Mouse (Mus musculus) heart, embryonic 16.5 days (tissue): ENCODE results near the gene Cabin1. TPM values are rescaled to one million over a fixed set of nuclear protein-coding genes. Genes with fewer than 3 reads are reported as not detected.
A peak's percentile ranks its signal among the peaks of the same experiment; 100 is the strongest.

ENCODE experiments used
- ATAC-seq: fragments of 200-750 bp; cut with Nextera tagmentation; replicated peaks from 2 replicates; pipeline ENCODE4 v1.8.0; 2017; ENCODE audit warnings: moderate number of reproducible peaks; ENCODE audit not compliant: insufficient read depth, low FRiP score; ENCODE audit errors: extremely low read depth
- H3K27ac ChIP-seq: fragments of 300-500 bp; sonication (generic); 2 replicates; pipeline ENCODE4 v1.5.1; 2014; ENCODE audit warnings: mild to moderate bottlenecking, low read length, control low read depth, moderate library complexity
- H3K27me3 ChIP-seq: fragments of 300-500 bp; sonication (generic); 2 replicates; pipeline ENCODE4 v1.6.1; 2014; ENCODE audit warnings: low read length, mixed read lengths; ENCODE audit not compliant: control insufficient read depth, insufficient read depth
- H3K36me3 ChIP-seq: fragments of 300-500 bp; sonication (generic); 2 replicates; pipeline ENCODE4 v1.6.1; 2014; ENCODE audit not compliant: control insufficient read depth, insufficient read depth
- H3K4me1 ChIP-seq: fragments of 300-500 bp; sonication (generic); 2 replicates; pipeline ENCODE4 v1.6.1; 2014; ENCODE audit warnings: low read length, mixed read lengths; ENCODE audit not compliant: control insufficient read depth, insufficient read depth
- H3K4me2 ChIP-seq: fragments of 300-500 bp; sonication (generic); 2 replicates; pipeline ENCODE4 v1.6.1; 2014; ENCODE audit warnings: low read depth, mild to moderate bottlenecking, control low read depth, low read length
- H3K4me3 ChIP-seq: fragments of 300-500 bp; sonication (generic); 2 replicates; pipeline ENCODE4 v1.5.1; 2014; ENCODE audit warnings: mild to moderate bottlenecking, control low read depth, low read length
- H3K9ac ChIP-seq: fragments of 300-500 bp; sonication (generic); 2 replicates; pipeline ENCODE4 v1.6.1; 2014; ENCODE audit warnings: low read length, control low read depth
- H3K9me3 ChIP-seq: fragments of 300-500 bp; sonication (generic); replicated peaks from 2 replicates; pipeline ENCODE4 v1.6.1; 2016; ENCODE audit warnings: low read length; ENCODE audit not compliant: control insufficient read depth
- WGBS: fragments of 180-500 bp; shearing (Covaris S2); extraction: QIAGEN DNeasy Blood & Tissue Kit; methylation state at CpG from one replicate; pipeline ENCODE4 v1.1.7; 2014; 5-methylcytosine and 5-hydroxymethylcytosine counted together
- polyA plus RNA-seq: library from polyadenylated mRNA; unstranded; fragments of >200 nt; fragmentation: Nextera tagmentation; extraction: Ambion mirVana; gene quantifications from 2 replicates; pipeline ENCODE4 v1.2.1, GENCODE M21; 2015

The Cabin1 gene
- polyA plus RNA-seq: 23.7 and 27.5 TPM in 2 replicates

GRCm38 (mm10) chr10:75763682-75764518 is at the start of gene Cabin1:
Gene Cabin1, minus strand, starts transcription at chr10:75764341.
- Histone ChIP-seq H3K4me1 (peaks cover 2% of the 10 kb centered on the region; the same call in 1 of the 2 replicates), H3K36me3 (peaks cover 5% of the 10 kb centered on the region; the same call in 1 of the 2 replicates), H3K9me3 (no peaks in the 10 kb centered on the region), H3K4me3 (peak within 1 kb of the TSS; percentile 84), H3K27me3 (0 out of 2 replicates have a peak, but pooled peaks cover 3% of the 10 kb centered on the region), H3K9ac (peak within 1 kb of the TSS; percentile 79), H3K4me2 (peak within 1 kb of the TSS; percentile 93), H3K27ac (peak within 1 kb of the TSS; percentile 58)
- ATAC-seq: peak; percentile 98
- WGBS: under 1% methylated on average over 61 of the region's 61 CpGs

DNA sequence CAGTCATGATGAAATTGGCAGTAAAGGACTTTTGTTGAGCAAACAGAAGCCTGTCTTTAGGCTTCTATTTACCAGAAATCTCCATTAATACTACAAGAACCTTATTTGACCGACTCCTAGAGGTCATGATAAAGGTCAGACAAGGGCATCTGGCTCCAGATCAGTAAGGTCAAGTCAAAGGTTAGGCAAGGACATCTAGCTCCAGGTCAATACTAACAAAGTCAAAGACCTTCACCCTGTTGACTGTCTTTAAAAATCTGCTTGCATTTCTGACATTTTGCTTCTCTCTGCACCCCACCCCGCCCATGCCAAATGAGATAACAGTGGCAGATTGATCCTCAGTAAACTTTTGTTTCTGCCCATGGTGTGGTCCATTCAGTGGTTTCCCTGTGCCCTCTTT is 40.1 kb upstream of the Cabin1 start:
- Histone ChIP-seq H3K9ac (no peak overlapping the region), H3K4me2 (no peak overlapping the region), H3K27ac (no peak overlapping the region), H3K27me3 (no peaks in the 10 kb centered on the region), H3K9me3 (no peaks in the 10 kb centered on the region; the same call in 1 of the 2 replicates), H3K4me3 (no peak overlapping the region), H3K36me3 (no peaks in the 10 kb centered on the region), H3K4me1 (no peaks in the 10 kb centered on the region)
- ATAC-seq: no peak
- WGBS: 52% methylated on average over 2 of the region's 2 CpGs

DNA sequence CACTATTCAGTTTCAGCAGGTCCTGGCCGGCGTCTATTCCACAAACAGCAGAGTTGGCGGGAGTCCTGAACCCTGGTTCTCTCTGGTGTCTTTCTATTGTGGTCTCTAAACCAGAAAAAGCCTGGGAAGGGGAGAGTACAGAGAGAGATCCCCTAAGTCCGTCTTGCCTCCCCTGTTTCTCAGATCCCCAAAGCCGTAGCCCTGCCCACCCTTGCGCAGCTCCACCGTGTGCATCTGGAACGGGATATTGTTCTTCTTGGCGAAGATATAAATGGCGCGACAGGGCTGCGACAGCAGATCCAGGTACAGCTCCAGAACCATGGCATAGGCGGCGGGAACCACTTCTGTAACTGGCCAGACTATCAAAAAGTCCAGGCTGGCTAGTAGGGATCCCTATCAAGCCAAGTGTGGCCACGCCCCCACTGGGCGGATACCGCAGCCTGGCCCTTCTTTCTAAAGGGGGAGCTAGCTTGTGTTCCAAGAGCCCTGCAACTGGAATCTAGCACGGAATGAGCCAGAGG is 34.1 kb upstream of the Cabin1 start, which contains the start of gene Gstt1:
Gene Gstt1, minus strand, starts transcription at position 409 of the 521 bp plus-strand sequence.
- peak within 1 kb of the TSS; percentile 64 for H3K4me3 ChIP-seq
- H3K9ac ChIP-seq: peak within 1 kb of the TSS; percentile 73
- H3K4me2 ChIP-seq: peak within 1 kb of the TSS; percentile 95
- H3K27ac ChIP-seq: peak within 1 kb of the TSS; percentile 32; the same call in 1 of the 2 replicates
- ATAC-seq: peak; percentile 55
- H3K27me3 ChIP-seq: no peaks in the 10 kb centered on the region
- peaks cover 13% of the 10 kb centered on the region for H3K4me1 ChIP-seq
- no peaks in the 10 kb centered on the region for H3K36me3 ChIP-seq
- WGBS: 2% methylated on average over 18 of the region's 18 CpGs
- no peaks in the 10 kb centered on the region for H3K9me3 ChIP-seq

GRCm38 (mm10) chr10:75797619-75798175 is 33.6 kb upstream of the Cabin1 start:
- peak overlapping the region; percentile 95 for H3K4me2 ChIP-seq
- no peaks in the 10 kb centered on the region for H3K9me3 ChIP-seq
- no peaks in the 10 kb centered on the region for H3K27me3 ChIP-seq
- H3K4me3 ChIP-seq: peak overlapping the region; percentile 64
- peak overlapping the region; percentile 32; the same call in 1 of the 2 replicates for H3K27ac ChIP-seq
- peak overlapping the region; percentile 73 for H3K9ac ChIP-seq
- H3K36me3 ChIP-seq: no peaks in the 10 kb centered on the region
- 0% methylated on average over 12 of the region's 12 CpGs for WGBS
- peak; percentile 46; the same call in 1 of the 2 replicates for ATAC-seq
- H3K4me1 ChIP-seq: peaks cover 13% of the 10 kb centered on the region

GRCm38 (mm10) chr10:75796731-75797516 is 32.8 kb upstream of the Cabin1 start:
- H3K9me3 ChIP-seq: no peaks in the 10 kb centered on the region
- H3K4me1 ChIP-seq: peaks cover 13% of the 10 kb centered on the region
- no peak for ATAC-seq
- H3K9ac ChIP-seq: peak overlapping the region; percentile 73
- H3K4me2 ChIP-seq: peak overlapping the region; percentile 95
- H3K36me3 ChIP-seq: no peaks in the 10 kb centered on the region
- H3K4me3 ChIP-seq: peak overlapping the region; percentile 64
- WGBS: 29% methylated on average over 11 of the region's 11 CpGs
- H3K27me3 ChIP-seq: no peaks in the 10 kb centered on the region
- no peak overlapping the region; the same call in 1 of the 2 replicates for H3K27ac ChIP-seq

DNA sequence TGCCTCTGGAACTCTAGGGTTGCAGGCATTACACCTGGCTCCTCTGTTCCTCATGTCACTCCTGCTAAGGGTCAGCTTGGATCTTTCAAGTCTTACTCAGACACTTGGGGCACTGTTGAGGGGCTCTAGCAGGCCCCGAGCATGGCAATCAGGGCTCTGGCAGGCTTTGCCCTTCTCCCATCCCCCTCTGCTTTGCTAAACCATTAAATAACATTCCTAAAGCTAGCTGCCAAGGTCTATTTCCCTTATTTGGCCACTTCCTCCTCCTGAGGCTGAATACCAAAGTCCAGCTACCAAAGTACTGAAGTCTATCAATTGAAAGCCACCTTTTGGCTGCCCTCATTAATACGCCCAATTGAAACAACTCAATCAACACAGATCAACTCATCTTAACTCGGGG is 30.7 kb upstream of the Cabin1 start:
- H3K9ac ChIP-seq: no peak overlapping the region
- H3K4me3 ChIP-seq: no peak overlapping the region
- H3K4me2 ChIP-seq: no peak overlapping the region
- no peak overlapping the region for H3K27ac ChIP-seq
- no peaks in the 10 kb centered on the region for H3K36me3 ChIP-seq
- H3K9me3 ChIP-seq: no peaks in the 10 kb centered on the region
- WGBS: 39% methylated on average over 3 of the region's 3 CpGs
- no peaks in the 10 kb centered on the region for H3K27me3 ChIP-seq
- ATAC-seq: no peak
- H3K4me1 ChIP-seq: peaks cover 13% of the 10 kb centered on the region

- Histone ChIP-seq H3K4me1 (0 out of 2 replicates have a peak, but pooled peaks cover 5% of the 10 kb centered on the region), H3K9me3 (no peaks in the 10 kb centered on the region), H3K27ac (no peak overlapping the region), H3K36me3 (no peaks in the 10 kb centered on the region), H3K4me2 (no peak overlapping the region), H3K27me3 (no peaks in the 10 kb centered on the region; the same call in 1 of the 2 replicates), H3K4me3 (no peak overlapping the region), H3K9ac (no peak overlapping the region)
- no peak for ATAC-seq
- WGBS: 17% methylated on average over 7 of the region's 7 CpGs
Measured at GRCm38 (mm10) chr10:75790773-75791172, 26.6 kb upstream of the Cabin1 start.

DNA sequence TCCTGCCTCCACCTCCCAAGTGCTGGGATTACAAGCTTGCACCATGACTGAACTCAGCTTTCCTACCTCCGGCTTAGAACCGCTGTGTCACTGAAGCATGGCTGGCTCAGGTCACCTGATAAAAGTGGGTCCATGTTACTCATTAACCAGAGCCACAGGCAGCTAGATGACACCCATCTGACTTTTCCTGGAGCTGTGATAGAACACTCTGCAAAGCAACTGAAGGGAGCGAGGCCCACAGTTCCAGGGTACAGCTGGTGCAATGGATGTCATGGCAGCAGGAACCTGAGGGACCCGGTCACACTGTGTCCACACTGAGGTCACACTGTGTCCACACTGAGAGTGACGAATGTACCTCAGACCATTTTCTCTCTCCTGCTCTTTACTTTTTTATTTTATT is 25.7 kb upstream of the Cabin1 start:
- H3K27ac ChIP-seq: no peak overlapping the region
- WGBS: 85% methylated on average over 5 of the region's 5 CpGs

More for the DNA sequence above, 25.7 kb upstream of the Cabin1 start:
- Histone ChIP-seq H3K4me1 (0 out of 2 replicates have a peak, but pooled peaks cover 2% of the 10 kb centered on the region), H3K9me3 (no peaks in the 10 kb centered on the region), H3K4me3 (no peak overlapping the region), H3K9ac (no peak overlapping the region), H3K36me3 (no peaks in the 10 kb centered on the region), H3K27me3 (no peaks in the 10 kb centered on the region; the same call in 1 of the 2 replicates), H3K4me2 (no peak overlapping the region)
- ATAC-seq: no peak
